Mouse (Mus musculus) liver, postnatal 0 days (tissue): Measurements from ENCODE around the gene Chrm3.

ENCODE experiments used
- CTCF ChIP-seq: sonication (generic); IDR thresholded peaks from 2 replicates; pipeline ENCODE4 v1.5.1; 2016; ENCODE audit warnings: antibody characterized with exemption, low read depth
- EP300 ChIP-seq: IDR thresholded peaks from 2 replicates; pipeline ENCODE4 v1.6.1; 2016; ENCODE audit warnings: antibody characterized with exemption, low read depth, mild to moderate bottlenecking

DNA sequence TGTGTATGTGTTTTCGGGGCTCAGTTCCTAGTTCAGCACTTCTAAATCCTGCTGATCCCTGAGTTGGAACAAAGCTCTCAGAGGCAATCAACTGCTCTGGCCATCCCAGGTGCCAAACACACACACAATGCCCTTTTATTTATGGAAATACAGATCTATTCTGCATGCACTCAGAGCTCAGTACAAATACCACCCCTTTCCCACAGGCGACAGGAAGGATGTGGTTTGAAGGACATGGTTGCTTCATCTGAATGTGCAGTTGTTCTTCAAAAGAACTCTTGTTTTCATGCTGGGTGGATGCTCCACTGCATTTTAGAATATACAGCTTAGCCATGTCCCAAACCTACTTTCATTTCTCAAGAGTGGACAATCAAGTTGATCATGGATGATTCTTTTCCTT is 294.9 kb downstream of the Chrm3 start:
- TF ChIP-seq CTCF = no peak
- TF ChIP-seq EP300 = no peak
